Mouse (Mus musculus): ENCODE data around the gene Cdc34. TPM values are rescaled to one million over a fixed set of nuclear protein-coding genes. Genes with fewer than 3 reads are reported as not detected.

Gene Cdc34
- total and polyA plus RNA-seq, 2 experiments from 2014 or later, result 61.9 to 67.9 TPM

- ATAC-seq (no peak), DNase-seq (no peak)
- H3K4me3 ChIP-seq (ENCODE audit: low read depth, low read length), result no peak overlapping the region
- H3K4me1 ChIP-seq (ENCODE audit: insufficient read depth), result peaks cover 14% of the 10 kb centered on the region; the same call in 1 of the 2 replicates
- H3K9ac ChIP-seq, result no peak overlapping the region
- peaks cover 33% of the 10 kb centered on the region for H3K36me3 ChIP-seq (ENCODE audit: insufficient read depth)
- peak overlapping the region; percentile 77 for H3K4me2 ChIP-seq (ENCODE audit: low read depth)
- no peaks in the 10 kb centered on the region for H3K9me3 ChIP-seq (ENCODE audit: low read length)
- 70% methylated on average over 4 of the region's 4 CpGs for WGBS
- no peak overlapping the region for H3K27ac ChIP-seq (ENCODE audit: low read depth, low read length)
- no peaks in the 10 kb centered on the region for H3K27me3 ChIP-seq (ENCODE audit: insufficient read depth, low read length)
- TF ChIP-seq CTCF (IDR thresholded peaks at IDR 0.05; ENCODE audit: low read depth), result no peak
These were observed 25.8 kb downstream of the Cdc34 start for GRCm38 (mm10) chr10:79707759-79708158.

GRCm38 (mm10) chr10:79708668-79709067 is 26.7 kb downstream of the Cdc34 start:
- H3K4me2 ChIP-seq (ENCODE audit: low read depth), result no peak overlapping the region
- ATAC-seq, result no peak

DNA sequence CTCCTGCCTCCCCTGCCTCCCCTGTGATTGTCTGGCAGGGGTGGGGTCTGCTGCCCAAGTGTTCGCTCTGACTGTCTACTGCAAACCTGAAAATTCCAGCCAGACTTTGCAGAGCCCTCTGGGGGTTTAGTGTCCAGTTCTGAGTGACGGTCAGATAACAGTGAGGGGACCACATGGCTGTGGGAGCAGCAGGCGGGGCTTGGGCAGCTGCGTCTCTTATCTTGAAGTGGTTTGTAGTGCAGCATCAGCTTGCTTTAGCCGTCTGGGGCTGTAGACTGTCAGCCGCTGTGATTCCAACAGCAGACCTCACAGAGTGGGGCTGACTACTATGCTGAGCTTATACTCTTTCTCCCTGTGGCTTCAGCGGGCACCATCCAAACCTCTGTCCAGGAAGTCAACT is 27.3 kb downstream of the Cdc34 start:
- DNase-seq (no peak), ATAC-seq (no peak)
- Histone ChIP-seq H3K27ac (ENCODE audit: low read depth, low read length) (no peak overlapping the region), H3K4me3 (ENCODE audit: low read depth, low read length) (no peak overlapping the region), H3K4me1 (ENCODE audit: insufficient read depth) (peaks cover 14% of the 10 kb centered on the region; the same call in 1 of the 2 replicates), H3K36me3 (ENCODE audit: insufficient read depth) (peaks cover 33% of the 10 kb centered on the region), H3K27me3 (ENCODE audit: insufficient read depth, low read length) (no peaks in the 10 kb centered on the region), H3K9me3 (ENCODE audit: low read length) (no peaks in the 10 kb centered on the region), H3K4me2 (ENCODE audit: low read depth) (no peak overlapping the region), H3K9ac (no peak overlapping the region)
- WGBS, result 86% methylated on average over 7 of the region's 7 CpGs
- no peak for TF ChIP-seq CTCF (IDR thresholded peaks at IDR 0.05; ENCODE audit: low read depth)

More at GRCm38 (mm10) chr10:79708668-79709067, 26.7 kb downstream of the Cdc34 start:
- Histone ChIP-seq H3K9ac (no peak overlapping the region), H3K4me3 (ENCODE audit: low read depth, low read length) (no peak overlapping the region), H3K27me3 (ENCODE audit: insufficient read depth, low read length) (no peaks in the 10 kb centered on the region), H3K36me3 (ENCODE audit: insufficient read depth) (peaks cover 33% of the 10 kb centered on the region), H3K27ac (ENCODE audit: low read depth, low read length) (no peak overlapping the region), H3K4me1 (ENCODE audit: insufficient read depth) (peaks cover 14% of the 10 kb centered on the region; the same call in 1 of the 2 replicates), H3K9me3 (ENCODE audit: low read length) (no peaks in the 10 kb centered on the region)
- no peak for TF ChIP-seq CTCF (IDR thresholded peaks at IDR 0.05; ENCODE audit: low read depth)
- no peak for DNase-seq
- WGBS, result 88% methylated on average over 21 of the region's 21 CpGs

- Histone ChIP-seq H3K9me3 (ENCODE audit: low read length) (no peaks in the 10 kb centered on the region), H3K4me3 (ENCODE audit: low read depth, low read length) (no peak overlapping the region), H3K4me1 (ENCODE audit: insufficient read depth) (peaks cover 5% of the 10 kb centered on the region; the same call in 1 of the 2 replicates), H3K27ac (ENCODE audit: low read depth, low read length) (no peak overlapping the region), H3K36me3 (ENCODE audit: insufficient read depth) (peaks cover 33% of the 10 kb centered on the region), H3K9ac (no peak overlapping the region), H3K4me2 (ENCODE audit: low read depth) (no peak overlapping the region), H3K27me3 (ENCODE audit: insufficient read depth, low read length) (peaks cover 12% of the 10 kb centered on the region)
- WGBS, result 80% methylated on average over 1 of the region's 1 CpGs
- TF ChIP-seq CTCF (IDR thresholded peaks at IDR 0.05; ENCODE audit: low read depth), result peak; percentile 40
- DNase-seq, result no peak
- no peak for ATAC-seq
These were observed 30.0 kb downstream of the Cdc34 start for GRCm38 (mm10) chr10:79712029-79712428.

DNA sequence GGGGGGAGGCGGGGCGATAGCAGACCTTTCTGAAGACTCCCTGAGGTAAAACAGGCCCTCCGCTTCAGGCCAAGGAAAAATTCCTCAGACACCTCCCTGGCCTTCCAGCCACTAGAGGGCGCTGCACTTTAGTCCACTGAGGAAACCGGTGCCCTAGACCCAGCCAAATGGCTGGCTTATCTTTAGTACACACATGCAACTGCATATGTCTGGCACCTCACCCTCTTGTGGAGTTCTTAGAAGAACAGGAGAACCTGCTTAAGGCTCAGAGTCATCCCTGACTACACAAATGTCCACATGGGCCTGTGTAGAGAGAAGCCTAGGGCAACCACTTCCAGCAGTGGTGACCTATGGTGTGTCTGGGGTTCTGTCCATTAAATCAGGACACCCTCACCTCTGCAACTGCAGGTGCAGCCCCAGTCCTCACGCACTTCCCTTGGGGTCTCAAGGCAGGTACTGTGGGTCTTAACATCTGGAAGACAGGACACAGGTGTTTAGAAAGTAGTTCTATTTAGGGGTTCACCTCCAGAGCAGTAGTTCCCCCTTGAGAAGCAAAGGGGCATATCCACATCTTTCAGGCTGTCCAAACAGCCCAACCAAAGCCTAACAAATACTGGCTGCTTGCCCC is 30.6 kb downstream of the Cdc34 start:
- TF ChIP-seq CTCF (IDR thresholded peaks at IDR 0.05; ENCODE audit: low read depth), result peak; percentile 79
- no peak overlapping the region for H3K9ac ChIP-seq
- H3K36me3 ChIP-seq (ENCODE audit: insufficient read depth), result peaks cover 33% of the 10 kb centered on the region
- H3K4me1 ChIP-seq (ENCODE audit: insufficient read depth), result peaks cover 7% of the 10 kb centered on the region
- H3K9me3 ChIP-seq (ENCODE audit: low read length), result no peaks in the 10 kb centered on the region
- DNase-seq (peak; percentile 84), ATAC-seq (peak; percentile 54)
- no peak overlapping the region for H3K4me2 ChIP-seq (ENCODE audit: low read depth)
- 20% methylated on average over 4 of the region's 6 CpGs for WGBS
- H3K27me3 ChIP-seq (ENCODE audit: insufficient read depth, low read length), result peaks cover 12% of the 10 kb centered on the region
- H3K27ac ChIP-seq (ENCODE audit: low read depth, low read length), result no peak overlapping the region
- H3K4me3 ChIP-seq (ENCODE audit: low read depth, low read length), result no peak overlapping the region

DNA sequence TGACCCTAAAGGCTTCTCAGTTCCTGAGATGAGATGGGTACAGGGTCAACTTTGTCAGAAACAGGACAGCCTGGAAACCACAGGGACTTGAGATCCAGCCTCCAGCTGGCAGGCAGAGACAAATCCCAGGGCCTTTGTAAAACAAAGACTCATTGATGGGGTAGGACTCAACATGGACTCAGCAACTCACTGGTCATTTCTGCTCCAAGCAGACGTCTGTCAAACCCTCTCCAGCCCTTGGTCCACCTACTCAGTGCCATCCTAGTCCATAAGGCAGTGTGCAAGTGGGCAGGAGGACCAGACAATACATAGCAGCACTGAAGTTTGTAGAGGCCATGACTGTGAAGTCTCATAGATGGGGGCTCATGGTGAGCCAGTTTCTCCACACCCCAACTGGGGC is 31.2 kb downstream of the Cdc34 start:
- ATAC-seq, result no peak
- 39% methylated on average over 1 of the region's 1 CpGs for WGBS

GRCm38 (mm10) chr10:79714996-79715395 is 33.0 kb downstream of the Cdc34 start:
- no peak for TF ChIP-seq CTCF (IDR thresholded peaks at IDR 0.05; ENCODE audit: low read depth)
- DNase-seq (no peak), ATAC-seq (no peak)
- Histone ChIP-seq H3K4me1 (ENCODE audit: insufficient read depth) (peaks cover 12% of the 10 kb centered on the region), H3K27me3 (ENCODE audit: insufficient read depth, low read length) (peaks cover 12% of the 10 kb centered on the region), H3K4me2 (ENCODE audit: low read depth) (no peak overlapping the region), H3K27ac (ENCODE audit: low read depth, low read length) (no peak overlapping the region), H3K36me3 (ENCODE audit: insufficient read depth) (peaks cover 20% of the 10 kb centered on the region), H3K9me3 (ENCODE audit: low read length) (no peaks in the 10 kb centered on the region), H3K9ac (no peak overlapping the region), H3K4me3 (ENCODE audit: low read depth, low read length) (no peak overlapping the region)
- 59% methylated on average over 4 of the region's 4 CpGs for WGBS

More for the DNA sequence above, 31.2 kb downstream of the Cdc34 start:
- Histone ChIP-seq H3K9ac (no peak overlapping the region), H3K27me3 (ENCODE audit: insufficient read depth, low read length) (peaks cover 12% of the 10 kb centered on the region), H3K4me1 (ENCODE audit: insufficient read depth) (peaks cover 12% of the 10 kb centered on the region), H3K4me2 (ENCODE audit: low read depth) (no peak overlapping the region), H3K27ac (ENCODE audit: low read depth, low read length) (no peak overlapping the region), H3K36me3 (ENCODE audit: insufficient read depth) (peaks cover 33% of the 10 kb centered on the region), H3K4me3 (ENCODE audit: low read depth, low read length) (no peak overlapping the region), H3K9me3 (ENCODE audit: low read length) (no peaks in the 10 kb centered on the region)
- no peak for DNase-seq
- TF ChIP-seq CTCF (IDR thresholded peaks at IDR 0.05; ENCODE audit: low read depth), result no peak
